In genomic region chr9:72696508-72696907, GRCm38 (mm10) we compare ENCODE assay signal across 30 mouse cellular contexts. TPM values are rescaled to one million over a fixed set of nuclear protein-coding genes. Genes with fewer than 3 reads are reported as not detected.
A peak's percentile ranks its signal among the peaks of the same experiment; 100 is the strongest.
DNase-seq lines count a peak whose midpoint lies in the region; ATAC-seq and TF ChIP-seq lines count a peak whose summit lies in the region.
"Had no signal": no experiment of that assay in that cellular context is flagged by ENCODE, and none has a peak within 500 bp of the region (broad histone marks: within the 10 kb centered on the region; RNA-seq: fewer than 3 reads in every experiment).

No protein-coding gene starts in this region.

- no peaks in the 10 kb centered on the region for H3K27me3 ChIP-seq in embryonic facial prominence, embryonic 13.5 days
- no peaks in the 10 kb centered on the region for H3K27me3 ChIP-seq in embryonic facial prominence, embryonic 10.5 days (replicated peaks; ENCODE audit: low read depth, poor library complexity, severe bottlenecking)
- H3K27me3 ChIP-seq in heart, adult 2 months (ENCODE audit: control insufficient read depth, insufficient read depth, low read length), result no peaks in the 10 kb centered on the region
- no peaks in the 10 kb centered on the region for H3K27me3 ChIP-seq in heart, embryonic 11.5 days (ENCODE audit: control insufficient read depth, insufficient read depth, low read length)
- no peaks in the 10 kb centered on the region for H3K27me3 ChIP-seq in limb, embryonic 12.5 days
- no peaks in the 10 kb centered on the region for H3K27me3 ChIP-seq in limb, embryonic 10.5 days (ENCODE audit: low read depth, poor library complexity, severe bottlenecking)
- H3K27me3 ChIP-seq: intestine, embryonic 15.5 days; liver, embryonic 13.5 days; midbrain, embryonic 13.5 days; neural tube, embryonic 13.5 days; Patski had no signal

- H3K9me3 ChIP-seq in embryonic facial prominence, embryonic 13.5 days, result no peaks in the 10 kb centered on the region
- H3K9me3 ChIP-seq in embryonic facial prominence, embryonic 10.5 days, result no peaks in the 10 kb centered on the region
- no peaks in the 10 kb centered on the region for H3K9me3 ChIP-seq in heart, embryonic 11.5 days (replicated peaks; ENCODE audit: control insufficient read depth, low read length)
- no peaks in the 10 kb centered on the region for H3K9me3 ChIP-seq in limb, embryonic 12.5 days
- H3K9me3 ChIP-seq in limb, embryonic 10.5 days (replicated peaks), result no peaks in the 10 kb centered on the region
- H3K9me3 ChIP-seq: G1E; hindbrain, embryonic 10.5 days; intestine, embryonic 15.5 days; liver, embryonic 13.5 days; midbrain, embryonic 13.5 days; neural tube, embryonic 13.5 days had no signal

- no peak for ATAC-seq in embryonic facial prominence, embryonic 13.5 days (ENCODE audit: insufficient number of reproducible peaks, insufficient read depth, low FRiP score, low TSS enrichment, low read depth)
- no peak for ATAC-seq in heart, embryonic 11.5 days (replicated peaks; ENCODE audit: insufficient number of reproducible peaks, low FRiP score, low TSS enrichment)
- no peak for ATAC-seq in limb, embryonic 12.5 days (ENCODE audit: insufficient number of reproducible peaks, insufficient read depth, low FRiP score, low TSS enrichment, low read depth)
- ATAC-seq: forebrain, embryonic 14.5 days; hindbrain, postnatal 0 days; intestine, embryonic 15.5 days; lung, postnatal 0 days; midbrain, embryonic 13.5 days; Patski had no signal

- H3K4me3 ChIP-seq in embryonic facial prominence, embryonic 13.5 days, result no peak overlapping the region
- H3K4me3 ChIP-seq in embryonic facial prominence, embryonic 10.5 days, result no peak overlapping the region
- H3K4me3 ChIP-seq in heart, adult 2 months, result no peak overlapping the region
- no peak overlapping the region for H3K4me3 ChIP-seq in heart, embryonic 11.5 days (ENCODE audit: low read depth, low read length)
- H3K4me3 ChIP-seq in limb, embryonic 12.5 days (replicated peaks), result 0 out of 2 replicates have a peak overlapping the region, but pooled peaks have one; percentile 4
- H3K4me3 ChIP-seq in limb, embryonic 10.5 days, result no peak overlapping the region
- H3K4me3 ChIP-seq: hindbrain, embryonic 10.5 days; intestine, embryonic 15.5 days; liver, embryonic 13.5 days; midbrain, embryonic 13.5 days; neural tube, embryonic 13.5 days had no signal

- TF ChIP-seq EP300 in heart, adult 2 months (IDR thresholded peaks at IDR 0.05; ENCODE audit: insufficient read depth, low read depth, low read length), result no peak

- H3K79me2 ChIP-seq in heart, adult 2 months (replicated peaks; ENCODE audit: control insufficient read depth, insufficient read depth, low read length), result peaks cover 10% of the 10 kb centered on the region; the same call in 1 of the 2 replicates

- H3K4me1 ChIP-seq in embryonic facial prominence, embryonic 13.5 days, result peaks cover 73% of the 10 kb centered on the region
- H3K4me1 ChIP-seq in embryonic facial prominence, embryonic 10.5 days, result peaks cover 17% of the 10 kb centered on the region; the same call in 1 of the 2 replicates
- H3K4me1 ChIP-seq in heart, adult 2 months (ENCODE audit: control insufficient read depth, insufficient read depth, low read length), result peaks cover 29% of the 10 kb centered on the region
- H3K4me1 ChIP-seq in heart, embryonic 11.5 days (ENCODE audit: control insufficient read depth, insufficient read depth, low read length), result peaks cover 46% of the 10 kb centered on the region
- H3K4me1 ChIP-seq in limb, embryonic 12.5 days (replicated peaks), result peaks cover 30% of the 10 kb centered on the region
- no peaks in the 10 kb centered on the region for H3K4me1 ChIP-seq in limb, embryonic 10.5 days

- TF ChIP-seq CTCF in heart, adult 2 months (IDR thresholded peaks at IDR 0.05), result no peak

- intact Hi-C loops in heart, adult 2 months (cut with DNase I), result no loop called here

- no peak for DNase-seq in embryonic facial prominence, embryonic 10.5 days (ENCODE audit: low spot score)
- no peak for DNase-seq in heart, adult 2 months
- no peak for DNase-seq in limb, embryonic 10.5 days (ENCODE audit: low spot score)
- DNase-seq in T-cell, adult 2 months (ENCODE audit: low spot score), result no peak
- DNase-seq in frontal cortex, postnatal 36 days (ENCODE audit: low spot score in 2 of 2), result no peak
- DNase-seq: adrenal gland, postnatal 25 days; cerebellum, adult 11-12 months; cerebellum, postnatal 10 days; heart, postnatal 10 days; kidney, adult 8-10 months; kidney, postnatal 10 days; layer of hippocampus, postnatal 36 days; liver, embryonic 13.5 days; lung, adult 18-20 months; right cerebral cortex, postnatal 4 days; thymus, adult 2 months; thymus, postnatal 36 days had no signal

- 35% methylated on average over 3 of the region's 3 CpGs for WGBS in embryonic facial prominence, embryonic 13.5 days
- 78% methylated on average over 3 of the region's 3 CpGs for WGBS in embryonic facial prominence, embryonic 10.5 days
- WGBS in heart, adult 2 months, result 35% methylated on average over 3 of the region's 3 CpGs
- 50% methylated on average over 3 of the region's 3 CpGs for WGBS in heart, embryonic 11.5 days (ENCODE audit: insufficient replicate concordance)
- 64% methylated on average over 3 of the region's 3 CpGs for WGBS in limb, embryonic 12.5 days
- 85% methylated on average over 3 of the region's 3 CpGs for WGBS in limb, embryonic 10.5 days

- no peak overlapping the region for H3K9ac ChIP-seq in embryonic facial prominence, embryonic 13.5 days
- H3K9ac ChIP-seq in heart, adult 2 months (ENCODE audit: low read depth, low read length), result no peak overlapping the region
- H3K9ac ChIP-seq in heart, embryonic 11.5 days (ENCODE audit: low read depth, low read length), result no peak overlapping the region
- no peak overlapping the region for H3K9ac ChIP-seq in limb, embryonic 12.5 days (replicated peaks)
- H3K9ac ChIP-seq: intestine, embryonic 15.5 days; liver, embryonic 13.5 days; midbrain, embryonic 13.5 days; neural tube, embryonic 13.5 days had no signal

- no peak overlapping the region for H3K27ac ChIP-seq in embryonic facial prominence, embryonic 13.5 days
- H3K27ac ChIP-seq in embryonic facial prominence, embryonic 10.5 days (replicated peaks), result no peak overlapping the region
- H3K27ac ChIP-seq in heart, adult 2 months, result peak overlapping the region; percentile 46
- no peak overlapping the region for H3K27ac ChIP-seq in heart, embryonic 11.5 days (ENCODE audit: low read depth, low read length)
- H3K27ac ChIP-seq in limb, embryonic 12.5 days, result no peak overlapping the region
- no peak overlapping the region for H3K27ac ChIP-seq in limb, embryonic 10.5 days
- H3K27ac ChIP-seq: hindbrain, embryonic 10.5 days; hindbrain, postnatal 0 days; intestine, embryonic 15.5 days; liver, embryonic 13.5 days; macrophage; midbrain, embryonic 13.5 days; neural tube, embryonic 13.5 days had no signal

- H3K36me3 ChIP-seq in embryonic facial prominence, embryonic 13.5 days, result peaks cover 68% of the 10 kb centered on the region
- H3K36me3 ChIP-seq in embryonic facial prominence, embryonic 10.5 days (replicated peaks), result peaks cover 98% of the 10 kb centered on the region
- H3K36me3 ChIP-seq in heart, adult 2 months (ENCODE audit: control insufficient read depth, insufficient read depth, low read length), result peaks cover 78% of the 10 kb centered on the region
- H3K36me3 ChIP-seq in heart, embryonic 11.5 days (ENCODE audit: control insufficient read depth, insufficient read depth, low read length), result peaks cover 24% of the 10 kb centered on the region
- H3K36me3 ChIP-seq in limb, embryonic 12.5 days, result peaks cover 81% of the 10 kb centered on the region
- peaks cover 98% of the 10 kb centered on the region for H3K36me3 ChIP-seq in limb, embryonic 10.5 days

- no peak for TF ChIP-seq POLR2A in heart, adult 2 months (IDR thresholded peaks at IDR 0.05; ENCODE audit: insufficient read depth, low read depth, low read length)

- H3K4me2 ChIP-seq in embryonic facial prominence, embryonic 13.5 days, result 0 out of 2 replicates have a peak overlapping the region, but pooled peaks have one; percentile 12
- no peak overlapping the region for H3K4me2 ChIP-seq in heart, embryonic 11.5 days
- 0 out of 2 replicates have a peak overlapping the region, but pooled peaks have one; percentile 3 for H3K4me2 ChIP-seq in limb, embryonic 12.5 days
- H3K4me2 ChIP-seq: intestine, embryonic 15.5 days; liver, embryonic 13.5 days; midbrain, embryonic 13.5 days; neural tube, embryonic 13.5 days had no signal

RNA-seq across cellular contexts. Expression of gene Nedd4, which starts 34.4 kb away (rescaled TPM):
- polyA plus RNA-seq in embryonic facial prominence, embryonic 13.5 days (2015; fragmentation: Nextera tagmentation; extraction: Ambion mirVana), result 659 and 711 TPM in 2 replicates
- 660 and 664 TPM in 2 replicates for polyA plus RNA-seq in embryonic facial prominence, embryonic 10.5 days (2016; fragmentation: Nextera tagmentation; extraction: Ambion mirVana)
- 100 to 1,000 TPM; 317 to 357 TPM for total RNA-seq in heart, adult 2 months (2021)
- 129 and 289 TPM in 2 replicates for polyA plus RNA-seq in heart, adult 2 months (2012; rRNA removed)
- polyA plus RNA-seq in heart, embryonic 11.5 days (2014; fragmentation: Nextera tagmentation; extraction: Ambion mirVana), result 555 and 667 TPM in 2 replicates
- polyA plus RNA-seq in limb, embryonic 12.5 days (2016; fragmentation: Nextera tagmentation; extraction: Ambion mirVana), result 815 and 839 TPM in 2 replicates
- polyA plus RNA-seq in limb, embryonic 10.5 days (2016; fragmentation: Nextera tagmentation; extraction: Ambion mirVana), result 565 and 690 TPM in 2 replicates
